Mouse (Mus musculus) embryonic fibroblast, embryonic 13.5 days (primary cell): Measurements from ENCODE around the gene Pphln1.

Experiments used
- CTCF ChIP-seq: IDR thresholded peaks from 2 replicates; pipeline ENCODE4 v1.5.1; 2011; ENCODE audit warnings: mild to moderate bottlenecking, control low read depth, low read length, moderate library complexity, borderline replicate concordance; ENCODE audit not compliant: insufficient read depth
- POLR2A ChIP-seq: IDR thresholded peaks from 2 replicates; pipeline ENCODE4 v1.6.1; 2011; ENCODE audit warnings: low read depth, mild to moderate bottlenecking, control low read depth, low read length, moderate library complexity

DNA sequence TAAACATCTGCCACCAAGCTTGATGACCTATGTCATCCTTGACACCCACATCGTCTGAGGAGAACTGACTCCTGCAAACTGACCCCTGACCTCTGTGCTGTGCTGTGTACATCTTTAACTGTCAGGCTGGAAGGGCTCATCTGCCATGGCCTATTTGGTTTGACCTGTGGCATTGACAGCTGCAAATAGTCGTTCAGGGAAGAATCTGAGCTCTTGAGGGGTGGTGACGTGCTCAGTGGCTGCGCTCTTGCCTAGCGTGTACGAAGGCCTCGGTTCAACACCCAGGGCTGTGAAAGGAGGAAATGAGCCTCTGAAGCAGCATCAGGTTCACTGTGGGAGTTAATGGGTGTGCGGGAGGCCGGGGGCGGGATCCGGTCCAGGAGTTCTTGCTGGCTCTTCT, 35.7 kb downstream of the Pphln1 start:
- no peak for TF ChIP-seq CTCF
- TF ChIP-seq POLR2A: no peak
